Mouse (Mus musculus): ENCODE measurements around the gene Tlk2. TPM values are rescaled to one million over a fixed set of nuclear protein-coding genes. Genes with fewer than 3 reads are reported as not detected.
A peak's percentile ranks its signal among the peaks of the same experiment; 100 is the strongest.

Gene Tlk2
- total RNA-seq, 2 experiments from 2014 or later = 56.0 to 61.1 TPM

- H3K4me3 ChIP-seq = no peak overlapping the region
- no peak for DNase-seq (ENCODE audit: extremely low spot score in 1 of 2, low spot score in 2 of 2)
- intact Hi-C loops (cut with DNase I) = no loop called here
- no peak overlapping the region for H3K27ac ChIP-seq
- TF ChIP-seq CTCF (IDR thresholded peaks at IDR 0.05) = no peak
Measured at GRCm38 (mm10) chr11:105331129-105331528, 152.5 kb downstream of the Tlk2 start.

- Histone ChIP-seq H3K27ac (no peak overlapping the region), H3K4me3 (no peak overlapping the region)
- intact Hi-C loops (cut with DNase I) = no loop called here
- no peak for DNase-seq (ENCODE audit: extremely low spot score in 1 of 2, low spot score in 2 of 2)
- TF ChIP-seq CTCF (IDR thresholded peaks at IDR 0.05) = no peak
Measured at GRCm38 (mm10) chr11:105331732-105332131, 153.1 kb downstream of the Tlk2 start.

GRCm38 (mm10) chr11:105332468-105332867, 153.9 kb downstream of the Tlk2 start:
- H3K4me3 ChIP-seq = no peak overlapping the region
- intact Hi-C loops (cut with DNase I) = no loop called here
- TF ChIP-seq CTCF (IDR thresholded peaks at IDR 0.05) = peak; percentile 63
- peak; percentile 55 to 74 for DNase-seq (ENCODE audit: extremely low spot score in 1 of 2, low spot score in 2 of 2)
- H3K27ac ChIP-seq = no peak overlapping the region

Other genes starting within 250 kb of the Tlk2 start
- 1 to 10 TPM in 1 of 2 experiments, under 1 TPM in 1; 0.77 to 1.7 TPM for gene Efcab3, start 115.2 kb upstream of the Tlk2 start, total RNA-seq (2021)
- 10 to 100 TPM; 15.0 to 18.8 TPM for gene Mettl2, start 52.4 kb upstream of the Tlk2 start, total RNA-seq (2021)
- gene Gm10842, start 31.9 kb upstream of the Tlk2 start, total RNA-seq (2021) = not detected
- gene Mrc2, start 113.8 kb downstream of the Tlk2 start, total RNA-seq (2021) = 1 to 10 TPM; 5.1 to 7.2 TPM

All from left cerebral cortex, adult 2 months (tissue).